13 mouse cellular contexts compared by ENCODE assay signal in genomic region chr5:149649499-149650178, GRCm38 (mm10). TPM values are rescaled to one million over a fixed set of nuclear protein-coding genes. Genes with fewer than 3 reads are reported as not detected.
DNase-seq lines count a peak whose midpoint lies in the region; ATAC-seq and TF ChIP-seq lines count a peak whose summit lies in the region.
"Had no signal": no experiment of that assay in that cellular context is flagged by ENCODE, and none has a peak within 500 bp of the region (broad histone marks: within the 10 kb centered on the region; RNA-seq: fewer than 3 reads in every experiment).

No protein-coding gene starts in this region.

- peaks cover 9% of the 10 kb centered on the region for H3K4me1 ChIP-seq in forebrain, embryonic 10.5 days
- H3K4me1 ChIP-seq in forebrain, postnatal 0 days (ENCODE audit: insufficient read depth): peaks cover 3% of the 10 kb centered on the region; the same call in 1 of the 2 replicates
- peaks cover 7% of the 10 kb centered on the region for H3K4me1 ChIP-seq in ES-Bruce4 (ENCODE audit: control insufficient read depth, insufficient read depth, low read length)
- peaks cover 53% of the 10 kb centered on the region for H3K4me1 ChIP-seq in liver, embryonic 12.5 days

- no peak for TF ChIP-seq EP300 in ES-Bruce4 (IDR thresholded peaks at IDR 0.05; ENCODE audit: insufficient read depth, low read depth, low read length)

- no peak for ATAC-seq in forebrain, postnatal 0 days
- peak; percentile 46 for ATAC-seq in liver, embryonic 12.5 days

- H3K27me3 ChIP-seq in forebrain, embryonic 10.5 days (ENCODE audit: poor library complexity, severe bottlenecking): no peaks in the 10 kb centered on the region
- no peaks in the 10 kb centered on the region for H3K27me3 ChIP-seq in forebrain, postnatal 0 days (ENCODE audit: insufficient read depth, low read length)
- H3K27me3 ChIP-seq in ES-Bruce4 (ENCODE audit: control insufficient read depth, insufficient read depth, low read length, poor library complexity, severe bottlenecking): no peaks in the 10 kb centered on the region
- no peaks in the 10 kb centered on the region for H3K27me3 ChIP-seq in liver, embryonic 12.5 days (replicated peaks)
- H3K27me3 ChIP-seq: hindbrain, embryonic 15.5 days; limb, embryonic 13.5 days had no signal

- no peak overlapping the region for H3K4me2 ChIP-seq in forebrain, postnatal 0 days (ENCODE audit: low read depth)
- peak overlapping the region; percentile 61 for H3K4me2 ChIP-seq in liver, embryonic 12.5 days
- H3K4me2 ChIP-seq: hindbrain, embryonic 15.5 days; limb, embryonic 13.5 days had no signal

- H3K4me3 ChIP-seq in forebrain, embryonic 10.5 days: no peak overlapping the region
- H3K4me3 ChIP-seq in forebrain, postnatal 0 days (ENCODE audit: low read depth, low read length): no peak overlapping the region
- peak overlapping the region; percentile 22; the same call in 1 of the 2 replicates for H3K4me3 ChIP-seq in ES-Bruce4 (ENCODE audit: low read depth, low read length)
- H3K4me3 ChIP-seq in liver, embryonic 12.5 days: 0 out of 2 replicates have a peak overlapping the region, but pooled peaks have one; percentile 24
- H3K4me3 ChIP-seq: hindbrain, embryonic 15.5 days; limb, embryonic 13.5 days had no signal

- TF ChIP-seq CTCF in forebrain, postnatal 0 days (IDR thresholded peaks at IDR 0.05; ENCODE audit: low read depth): no peak
- TF ChIP-seq CTCF in ES-Bruce4 (IDR thresholded peaks at IDR 0.05; ENCODE audit: low read depth, low read length): no peak

- H3K9ac ChIP-seq in forebrain, postnatal 0 days: no peak overlapping the region
- H3K9ac ChIP-seq in ES-Bruce4 (ENCODE audit: low read depth, poor library complexity, severe bottlenecking): peak overlapping the region; percentile 6
- peak overlapping the region; percentile 66 for H3K9ac ChIP-seq in liver, embryonic 12.5 days
- H3K9ac ChIP-seq: hindbrain, embryonic 15.5 days; limb, embryonic 13.5 days had no signal

- DNase-seq in forebrain, embryonic 10.5 days (ENCODE audit: extremely low spot score, low spot score): no peak
- DNase-seq in forebrain, postnatal 0 days: no peak
- DNase-seq in brain, adult 2 months (ENCODE audit: low read depth, low spot score): peak; percentile 16
- no peak for DNase-seq in retina, embryonic 14.5 days (ENCODE audit: low spot score)
- no peak for DNase-seq in spleen, adult 18-20 months
- DNase-seq in left cerebral cortex, adult 9 months (ENCODE audit: low spot score in 2 of 2): no peak
- DNase-seq: cerebellum, adult 2 months; gastrocnemius, postnatal 36 days; thymus, postnatal 4 days had no signal

- H3K9me3 ChIP-seq in forebrain, embryonic 10.5 days: no peaks in the 10 kb centered on the region; the same call in 1 of the 2 replicates
- H3K9me3 ChIP-seq in forebrain, postnatal 0 days (ENCODE audit: low read length): no peaks in the 10 kb centered on the region
- peaks cover 8% of the 10 kb centered on the region for H3K9me3 ChIP-seq in ES-Bruce4 (replicated peaks; ENCODE audit: control insufficient read depth, insufficient read depth, low read length, poor library complexity, severe bottlenecking)
- H3K9me3 ChIP-seq in liver, embryonic 12.5 days (replicated peaks): no peaks in the 10 kb centered on the region
- H3K9me3 ChIP-seq: hindbrain, embryonic 15.5 days; limb, embryonic 13.5 days had no signal

- no peaks in the 10 kb centered on the region for H3K36me3 ChIP-seq in forebrain, embryonic 10.5 days (replicated peaks)
- H3K36me3 ChIP-seq in forebrain, postnatal 0 days (ENCODE audit: insufficient read depth): no peaks in the 10 kb centered on the region
- no peaks in the 10 kb centered on the region for H3K36me3 ChIP-seq in ES-Bruce4 (ENCODE audit: control insufficient read depth, insufficient read depth, low read length, poor library complexity, severe bottlenecking)
- H3K36me3 ChIP-seq in liver, embryonic 12.5 days: no peaks in the 10 kb centered on the region
- H3K36me3 ChIP-seq: hindbrain, embryonic 15.5 days; limb, embryonic 13.5 days had no signal

- 86% methylated on average over 14 of the region's 14 CpGs for WGBS in forebrain, embryonic 10.5 days
- 68% methylated on average over 14 of the region's 14 CpGs for WGBS in forebrain, postnatal 0 days
- 56% methylated on average over 14 of the region's 14 CpGs for WGBS in liver, embryonic 12.5 days (ENCODE audit: insufficient replicate concordance)

- TF ChIP-seq POLR2A in ES-Bruce4 (IDR thresholded peaks at IDR 0.05; ENCODE audit: insufficient read depth, low read length): no peak

- H3K27ac ChIP-seq in forebrain, embryonic 10.5 days: peak overlapping the region; percentile 71
- H3K27ac ChIP-seq in forebrain, postnatal 0 days (ENCODE audit: low read depth, low read length): no peak overlapping the region
- H3K27ac ChIP-seq in ES-Bruce4 (ENCODE audit: insufficient read depth, low read length): peak overlapping the region; percentile 77
- H3K27ac ChIP-seq in liver, embryonic 12.5 days: peak overlapping the region; percentile 91
- H3K27ac ChIP-seq: hindbrain, embryonic 15.5 days; limb, embryonic 13.5 days had no signal

RNA-seq across cellular contexts. Expression of gene Hsph1, which starts 13.5 kb away (rescaled TPM):
- 126 and 138 TPM in 2 replicates for polyA plus RNA-seq in forebrain, embryonic 10.5 days (2016; fragmentation: Nextera tagmentation; extraction: Ambion mirVana)
- 41.2 and 49.2 TPM in 2 replicates for total RNA-seq in forebrain, postnatal 0 days (2014; rRNA removed)
- polyA plus RNA-seq in forebrain, postnatal 0 days (2015; fragmentation: Nextera tagmentation; extraction: Ambion mirVana): 68.4 and 78.6 TPM in 2 replicates
- 154 and 163 TPM in 2 replicates for polyA plus RNA-seq in ES-Bruce4 (2011; ENCODE audit: insufficient read depth, insufficient read length, low read depth, missing spikeins)
- polyA plus RNA-seq in liver, embryonic 12.5 days (2016; fragmentation: Nextera tagmentation; extraction: Ambion mirVana): 69.5 and 76.4 TPM in 2 replicates

RNA-seq across cellular contexts. Expression of gene B3glct, which starts 28.4 kb away (rescaled TPM):
- 14.9 and 15.4 TPM in 2 replicates for polyA plus RNA-seq in forebrain, embryonic 10.5 days (2016; fragmentation: Nextera tagmentation; extraction: Ambion mirVana)
- 16.5 and 19.9 TPM in 2 replicates for total RNA-seq in forebrain, postnatal 0 days (2014; rRNA removed)
- polyA plus RNA-seq in forebrain, postnatal 0 days (2015; fragmentation: Nextera tagmentation; extraction: Ambion mirVana): 12.4 and 13.1 TPM in 2 replicates
- 14.2 and 18.5 TPM in 2 replicates for polyA plus RNA-seq in ES-Bruce4 (2011; ENCODE audit: insufficient read depth, insufficient read length, low read depth, missing spikeins)
- polyA plus RNA-seq in liver, embryonic 12.5 days (2016; fragmentation: Nextera tagmentation; extraction: Ambion mirVana): 7.5 and 8.4 TPM in 2 replicates

Comparison
In these comparisons a context has a peak if more than half of its experiments do, and no peak if none do; other contexts are left out.
1. H3K4me3 ChIP-seq: peak in ES-Bruce4 (single experiment) and liver, embryonic 12.5 days (single experiment); none in forebrain, embryonic 10.5 days (single experiment) and forebrain, postnatal 0 days (single experiment).